Comparison of ENCODE assay signal across 26 mouse cellular contexts in genomic region chr7:77338630-77339029, GRCm38 (mm10).
DNase-seq lines count a peak whose midpoint lies in the region; ATAC-seq and TF ChIP-seq lines count a peak whose summit lies in the region.
"Had no signal": no experiment of that assay in that cellular context is flagged by ENCODE, and none has a peak within 500 bp of the region (broad histone marks: within the 10 kb centered on the region; RNA-seq: fewer than 3 reads in every experiment).

No protein-coding gene starts in this region.

- DNase-seq in left cerebral cortex, adult 9 months (ENCODE audit: low spot score in 2 of 2) = peak; percentile 5 to 15
- DNase-seq in left cerebral cortex, postnatal 4 days = no peak
- DNase-seq in brain, embryonic 14.5 days (ENCODE audit: low read depth) = peak; percentile 79
- DNase-seq in layer of hippocampus, adult 11-12 months (ENCODE audit: low spot score) = peak; percentile 18
- peak; percentile 10 to 18 for DNase-seq in layer of hippocampus, postnatal 10 days (ENCODE audit: low spot score in 2 of 2)
- DNase-seq in gastrocnemius, adult 2 months = no peak
- DNase-seq: adrenal gland, adult 8-10 months; cerebellum, adult 2 months; gastrocnemius, postnatal 25 days; heart, adult 18-20 months; heart, postnatal 10 days; kidney, adult 9 months; kidney, postnatal 25 days; lung, postnatal 36 days; midbrain, embryonic 14.5 days; thymus, postnatal 25 days had no signal

- intact Hi-C loops in left cerebral cortex, postnatal 4 days (cut with DNase I) = no loop called here
- intact Hi-C loops in gastrocnemius, adult 2 months (cut with DNase I) = no loop called here

- TF ChIP-seq CTCF in brain, embryonic 14.5 days (IDR thresholded peaks at IDR 0.05; ENCODE audit: borderline replicate concordance, extremely low read depth, insufficient read depth, insufficient read length) = no peak
- TF ChIP-seq CTCF in gastrocnemius, adult 2 months (IDR thresholded peaks at IDR 0.05) = no peak

- TF ChIP-seq POLR2A in brain, embryonic 14.5 days (IDR thresholded peaks at IDR 0.05; ENCODE audit: borderline replicate concordance, extremely low read depth, insufficient read depth, insufficient read length, poor library complexity, severe bottlenecking) = no peak

- ATAC-seq in frontal cortex, adult (ENCODE audit: low TSS enrichment) = no peak
- ATAC-seq in megakaryocyte, adult 5-6 weeks (ENCODE audit: poor library complexity, severe bottlenecking) = no peak
- ATAC-seq: activated CD4-positive, CD25-positive, alpha-beta regulatory T cell, adult 4 months; hindbrain, postnatal 0 days; intestine, embryonic 16.5 days had no signal

- no peak overlapping the region for H3K27ac ChIP-seq in gastrocnemius, adult 2 months
- H3K27ac ChIP-seq: embryonic facial prominence, embryonic 15.5 days; hindbrain, embryonic 10.5 days; hindbrain, postnatal 0 days; liver, embryonic 14.5 days; lung, embryonic 15.5 days had no signal

- no peak overlapping the region for H3K4me3 ChIP-seq in gastrocnemius, adult 2 months
- H3K4me3 ChIP-seq: embryonic facial prominence, embryonic 15.5 days; heart, embryonic 12.5 days; hindbrain, embryonic 10.5 days; lung, embryonic 15.5 days had no signal

Comparison
In these comparisons a context has a peak if more than half of its experiments do, and no peak if none do; other contexts are left out.
1. DNase-seq: peak in left cerebral cortex, adult 9 months (2 of 2), brain, embryonic 14.5 days (single experiment), layer of hippocampus, adult 11-12 months (single experiment) and layer of hippocampus, postnatal 10 days (2 of 2); none in left cerebral cortex, postnatal 4 days (single experiment) and gastrocnemius, adult 2 months (single experiment).